Mouse (Mus musculus) skeletal muscle tissue, adult 2 months (tissue): ENCODE results near the gene Tjp3.
"Not testable (repeated sequence)": the region's sequence is repeated elsewhere in the genome, so short reads cannot be mapped to it uniquely, and the experiment has no call there.

Source experiments
- DNase-seq: peaks from one replicate; pipeline ENCODE4 v3.0.0-alpha.2; 2012; ENCODE audit warnings: low read depth, low spot score

Gene Tjp3

GRCm38 (mm10) chr10:81233226-81233585, 58.2 kb downstream of the Tjp3 start:
- DNase-seq: no peak

- DNase-seq: peak; percentile 74
Measured at GRCm38 (mm10) chr10:81232580-81233225, 58.7 kb downstream of the Tjp3 start, which contains the start of gene Zfr2. TSS of gene Zfr2 (plus strand) at chr10:81233155.

GRCm38 (mm10) chr10:81231436-81231835, 59.9 kb downstream of the Tjp3 start:
- DNase-seq: no peak

GRCm38 (mm10) chr10:81230438-81231332, 60.7 kb downstream of the Tjp3 start, which contains the start of gene Atcay:
TSS of gene Atcay (minus strand) at chr10:81230833.
- no peak for DNase-seq

GRCm38 (mm10) chr10:81229735-81230437, 61.5 kb downstream of the Tjp3 start:
- no peak for DNase-seq

GRCm38 (mm10) chr10:81223731-81224130, 67.7 kb downstream of the Tjp3 start:
- not testable (repeated sequence) for DNase-seq
